Mouse (Mus musculus) midbrain, embryonic 15.5 days (tissue): ENCODE data around the gene Nrip1. TPM values are rescaled to one million over a fixed set of nuclear protein-coding genes. Genes with fewer than 3 reads are reported as not detected.
A peak's percentile ranks its signal among the peaks of the same experiment; 100 is the strongest.

Experiments
- ATAC-seq: fragments of 200-750 bp; cut with Nextera tagmentation; replicated peaks from 2 replicates; pipeline ENCODE4 v1.8.0; 2017; ENCODE audit warnings: moderate TSS enrichment
- H3K27ac ChIP-seq: fragments of 300-500 bp; sonication (generic); 2 replicates; pipeline ENCODE4 v1.5.1; 2015; ENCODE audit warnings: mild to moderate bottlenecking, inconsistent platforms
- H3K27me3 ChIP-seq: fragments of 300-500 bp; sonication (generic); replicated peaks from 2 replicates; pipeline ENCODE4 v1.6.1; 2015; ENCODE audit warnings: inconsistent platforms
- H3K36me3 ChIP-seq: fragments of 300-500 bp; sonication (generic); replicated peaks from 2 replicates; pipeline ENCODE4 v1.6.1; 2015; ENCODE audit warnings: inconsistent platforms
- H3K4me1 ChIP-seq: fragments of 300-500 bp; sonication (generic); 2 replicates; pipeline ENCODE4 v1.6.1; 2015; ENCODE audit warnings: inconsistent platforms
- H3K4me2 ChIP-seq: fragments of 300-500 bp; sonication (generic); 2 replicates; pipeline ENCODE4 v1.6.1; 2015; ENCODE audit warnings: inconsistent platforms, mild to moderate bottlenecking, moderate library complexity
- H3K4me3 ChIP-seq: fragments of 300-500 bp; sonication (generic); 2 replicates; pipeline ENCODE4 v1.5.1; 2015; ENCODE audit warnings: mild to moderate bottlenecking, inconsistent platforms
- H3K9ac ChIP-seq: fragments of 300-500 bp; sonication (generic); 2 replicates; pipeline ENCODE4 v1.6.1; 2015; ENCODE audit warnings: mild to moderate bottlenecking, inconsistent platforms
- H3K9me3 ChIP-seq: fragments of 300-500 bp; sonication (generic); 2 replicates; pipeline ENCODE4 v1.6.1; 2016; ENCODE audit warnings: inconsistent platforms
- WGBS: fragments of 180-500 bp; shearing (Covaris S2); methylation state at CpG from one replicate; pipeline ENCODE4 v1.1.7; 2015; ENCODE audit warnings: mixed read lengths; 5-methylcytosine and 5-hydroxymethylcytosine counted together
- polyA plus RNA-seq: library from polyadenylated mRNA; unstranded; fragments of >200 nt; fragmentation: Nextera tagmentation; extraction: Ambion mirVana; gene quantifications from 2 replicates; pipeline ENCODE4 v1.2.1, GENCODE M21; 2015

Gene Nrip1
- polyA plus RNA-seq, 1 experiment from 2014 or later: 38.3 TPM

GRCm38 (mm10) chr16:76355267-76355666 lies 18.4 kb downstream of the Nrip1 start:
- 88% methylated on average over 5 of the region's 5 CpGs for WGBS
- no peak for ATAC-seq
- H3K9ac ChIP-seq: no peak overlapping the region

GRCm38 (mm10) chr16:76354841-76355240 lies 18.8 kb downstream of the Nrip1 start:
- H3K36me3 ChIP-seq: no peaks in the 10 kb centered on the region
- no peak overlapping the region for H3K4me3 ChIP-seq
- peaks cover 4% of the 10 kb centered on the region; the same call in 1 of the 2 replicates for H3K4me1 ChIP-seq
- H3K9ac ChIP-seq: no peak overlapping the region
- H3K4me2 ChIP-seq: no peak overlapping the region
- 81% methylated on average over 3 of the region's 3 CpGs for WGBS
- H3K9me3 ChIP-seq: no peaks in the 10 kb centered on the region
- ATAC-seq: no peak
- H3K27ac ChIP-seq: no peak overlapping the region
- H3K27me3 ChIP-seq: no peaks in the 10 kb centered on the region

More at GRCm38 (mm10) chr16:76355267-76355666, 18.4 kb downstream of the Nrip1 start:
- Histone ChIP-seq H3K4me2 (no peak overlapping the region), H3K9me3 (no peaks in the 10 kb centered on the region), H3K4me1 (peaks cover 4% of the 10 kb centered on the region; the same call in 1 of the 2 replicates), H3K4me3 (no peak overlapping the region), H3K36me3 (no peaks in the 10 kb centered on the region), H3K27ac (no peak overlapping the region), H3K27me3 (no peaks in the 10 kb centered on the region)

GRCm38 (mm10) chr16:76354289-76354688 lies 19.3 kb downstream of the Nrip1 start:
- 88% methylated on average over 7 of the region's 7 CpGs for WGBS
- Histone ChIP-seq H3K9ac (no peak overlapping the region), H3K4me1 (peaks cover 4% of the 10 kb centered on the region; the same call in 1 of the 2 replicates), H3K9me3 (no peaks in the 10 kb centered on the region), H3K4me2 (no peak overlapping the region), H3K27me3 (no peaks in the 10 kb centered on the region), H3K36me3 (no peaks in the 10 kb centered on the region), H3K4me3 (no peak overlapping the region), H3K27ac (no peak overlapping the region)
- ATAC-seq: no peak

- H3K4me1 ChIP-seq: no peaks in the 10 kb centered on the region
These were observed 22.7 kb downstream of the Nrip1 start for GRCm38 (mm10) chr16:76350922-76351321.

GRCm38 (mm10) chr16:76349053-76349452 lies 24.6 kb downstream of the Nrip1 start:
- H3K9me3 ChIP-seq: no peaks in the 10 kb centered on the region
- WGBS: 79% methylated on average over 11 of the region's 11 CpGs
- ATAC-seq: no peak
- no peak overlapping the region for H3K4me3 ChIP-seq
- no peaks in the 10 kb centered on the region for H3K27me3 ChIP-seq
- no peak overlapping the region for H3K9ac ChIP-seq
- no peaks in the 10 kb centered on the region for H3K4me1 ChIP-seq
- no peaks in the 10 kb centered on the region for H3K36me3 ChIP-seq
- no peak overlapping the region for H3K4me2 ChIP-seq
- no peak overlapping the region for H3K27ac ChIP-seq

More at GRCm38 (mm10) chr16:76350922-76351321, 22.7 kb downstream of the Nrip1 start:
- WGBS: 73% methylated on average over 8 of the region's 8 CpGs
- no peaks in the 10 kb centered on the region for H3K36me3 ChIP-seq
- no peak overlapping the region for H3K9ac ChIP-seq
- H3K27ac ChIP-seq: no peak overlapping the region
- H3K9me3 ChIP-seq: no peaks in the 10 kb centered on the region
- ATAC-seq: no peak
- no peak overlapping the region for H3K4me2 ChIP-seq
- H3K4me3 ChIP-seq: no peak overlapping the region
- no peaks in the 10 kb centered on the region for H3K27me3 ChIP-seq

- no peak for ATAC-seq
- H3K27me3 ChIP-seq: no peaks in the 10 kb centered on the region
- H3K4me1 ChIP-seq: no peaks in the 10 kb centered on the region
- no peak overlapping the region for H3K9ac ChIP-seq
- 80% methylated on average over 13 of the region's 13 CpGs for WGBS
- no peak overlapping the region for H3K4me2 ChIP-seq
- H3K27ac ChIP-seq: no peak overlapping the region
- H3K4me3 ChIP-seq: no peak overlapping the region
- H3K9me3 ChIP-seq: no peaks in the 10 kb centered on the region
- no peaks in the 10 kb centered on the region for H3K36me3 ChIP-seq
These were observed 25.8 kb downstream of the Nrip1 start for GRCm38 (mm10) chr16:76347719-76348421.

- no peak overlapping the region for H3K4me2 ChIP-seq
- H3K4me1 ChIP-seq: no peaks in the 10 kb centered on the region
- H3K9me3 ChIP-seq: no peaks in the 10 kb centered on the region
- H3K9ac ChIP-seq: no peak overlapping the region
- H3K27me3 ChIP-seq: no peaks in the 10 kb centered on the region
- ATAC-seq: no peak
- no peak overlapping the region for H3K27ac ChIP-seq
- H3K4me3 ChIP-seq: no peak overlapping the region
- H3K36me3 ChIP-seq: no peaks in the 10 kb centered on the region
- WGBS: 97% methylated on average over 7 of the region's 7 CpGs
These were observed 27.3 kb downstream of the Nrip1 start for GRCm38 (mm10) chr16:76346371-76346770.

GRCm38 (mm10) chr16:76344761-76345368 lies 28.8 kb downstream of the Nrip1 start:
- no peak overlapping the region for H3K4me3 ChIP-seq
- no peaks in the 10 kb centered on the region for H3K36me3 ChIP-seq
- H3K9me3 ChIP-seq: no peaks in the 10 kb centered on the region
- no peaks in the 10 kb centered on the region for H3K4me1 ChIP-seq
- H3K27ac ChIP-seq: no peak overlapping the region
- ATAC-seq: no peak
- no peak overlapping the region for H3K4me2 ChIP-seq
- H3K27me3 ChIP-seq: no peaks in the 10 kb centered on the region
- WGBS: 89% methylated on average over 3 of the region's 3 CpGs
- no peak overlapping the region for H3K9ac ChIP-seq

- Histone ChIP-seq H3K4me2 (no peak overlapping the region), H3K9me3 (no peaks in the 10 kb centered on the region), H3K9ac (no peak overlapping the region), H3K4me1 (no peaks in the 10 kb centered on the region), H3K36me3 (no peaks in the 10 kb centered on the region), H3K27me3 (no peaks in the 10 kb centered on the region), H3K4me3 (no peak overlapping the region), H3K27ac (no peak overlapping the region)
- 99% methylated on average over 2 of the region's 2 CpGs for WGBS
- no peak for ATAC-seq
These were observed 29.6 kb downstream of the Nrip1 start for GRCm38 (mm10) chr16:76344030-76344429.

- WGBS: 92% methylated on average over 8 of the region's 8 CpGs
- H3K27me3 ChIP-seq: no peaks in the 10 kb centered on the region
- no peaks in the 10 kb centered on the region for H3K9me3 ChIP-seq
These were observed 32.0 kb downstream of the Nrip1 start for GRCm38 (mm10) chr16:76341636-76342035.

GRCm38 (mm10) chr16:76339256-76339655 lies 34.4 kb downstream of the Nrip1 start:
- 94% methylated on average over 10 of the region's 10 CpGs for WGBS
- ATAC-seq: no peak
- no peak overlapping the region for H3K4me3 ChIP-seq
- no peak overlapping the region for H3K9ac ChIP-seq
- no peak overlapping the region for H3K27ac ChIP-seq
- H3K4me1 ChIP-seq: no peaks in the 10 kb centered on the region
- H3K36me3 ChIP-seq: no peaks in the 10 kb centered on the region
- no peaks in the 10 kb centered on the region for H3K9me3 ChIP-seq
- no peak overlapping the region for H3K4me2 ChIP-seq
- H3K27me3 ChIP-seq: no peaks in the 10 kb centered on the region

More at GRCm38 (mm10) chr16:76341636-76342035, 32.0 kb downstream of the Nrip1 start:
- H3K9ac ChIP-seq: no peak overlapping the region
- ATAC-seq: 0 out of 2 replicates have a peak, but pooled peaks have one; percentile 40
- H3K36me3 ChIP-seq: no peaks in the 10 kb centered on the region
- H3K4me1 ChIP-seq: no peaks in the 10 kb centered on the region
- H3K4me2 ChIP-seq: no peak overlapping the region
- H3K4me3 ChIP-seq: no peak overlapping the region
- H3K27ac ChIP-seq: no peak overlapping the region

GRCm38 (mm10) chr16:76337351-76337750 lies 36.3 kb downstream of the Nrip1 start:
- Histone ChIP-seq H3K36me3 (no peaks in the 10 kb centered on the region), H3K27ac (no peak overlapping the region), H3K9ac (no peak overlapping the region), H3K4me2 (no peak overlapping the region), H3K27me3 (no peaks in the 10 kb centered on the region), H3K9me3 (no peaks in the 10 kb centered on the region), H3K4me3 (no peak overlapping the region), H3K4me1 (no peaks in the 10 kb centered on the region)
- no peak for ATAC-seq
- WGBS: 92% methylated on average over 7 of the region's 7 CpGs

GRCm38 (mm10) chr16:76336932-76337331 lies 36.7 kb downstream of the Nrip1 start:
- Histone ChIP-seq H3K4me2 (no peak overlapping the region), H3K27me3 (no peaks in the 10 kb centered on the region), H3K9me3 (no peaks in the 10 kb centered on the region), H3K4me3 (no peak overlapping the region), H3K4me1 (no peaks in the 10 kb centered on the region), H3K9ac (no peak overlapping the region), H3K36me3 (no peaks in the 10 kb centered on the region), H3K27ac (no peak overlapping the region)
- WGBS: 92% methylated on average over 11 of the region's 11 CpGs
- no peak for ATAC-seq
